Mouse (Mus musculus) layer of hippocampus, adult 9-11 months (tissue): ENCODE measurements around the gene Brd3os.

Source experiments
- DNase-seq: peaks from one replicate; pipeline ENCODE4 v3.0.0; 2022

The Brd3os gene

GRCm38 (mm10) chr2:27469292-27469990, 27.3 kb downstream of the Brd3os start:
- DNase-seq: no peak

GRCm38 (mm10) chr2:27469991-27470355, 27.8 kb downstream of the Brd3os start:
- no peak for DNase-seq

- DNase-seq: no peak
These were observed 28.4 kb downstream of the Brd3os start for GRCm38 (mm10) chr2:27470535-27470934.

GRCm38 (mm10) chr2:27471170-27471584, 29.1 kb downstream of the Brd3os start:
- DNase-seq: no peak

- no peak for DNase-seq
These were observed 31.1 kb downstream of the Brd3os start for GRCm38 (mm10) chr2:27473061-27473765.

- no peak for DNase-seq
These were observed 31.8 kb downstream of the Brd3os start for GRCm38 (mm10) chr2:27473911-27474310.

GRCm38 (mm10) chr2:27474621-27475484, 32.7 kb downstream of the Brd3os start:
- DNase-seq: no peak

- DNase-seq: peak; percentile 96
These were observed 33.6 kb downstream of the Brd3os start for GRCm38 (mm10) chr2:27475495-27476302.

- no peak for DNase-seq
These were observed 34.4 kb downstream of the Brd3os start for GRCm38 (mm10) chr2:27476303-27477192.

GRCm38 (mm10) chr2:27479821-27480220, 37.7 kb downstream of the Brd3os start:
- DNase-seq: no peak

GRCm38 (mm10) chr2:27480367-27480766, 38.2 kb downstream of the Brd3os start:
- DNase-seq: no peak

- no peak for DNase-seq
These were observed 40.2 kb downstream of the Brd3os start for GRCm38 (mm10) chr2:27482265-27482861.

- no peak for DNase-seq
These were observed 44.6 kb downstream of the Brd3os start for GRCm38 (mm10) chr2:27486725-27487124.

GRCm38 (mm10) chr2:27487336-27488049, 45.4 kb downstream of the Brd3os start:
- no peak for DNase-seq

GRCm38 (mm10) chr2:27488362-27488761, 46.2 kb downstream of the Brd3os start:
- DNase-seq: no peak

GRCm38 (mm10) chr2:27490939-27491338, 48.8 kb downstream of the Brd3os start:
- DNase-seq: no peak
